Mouse (Mus musculus) lung, adult 2 months (tissue): ENCODE measurements at regions not wholly inside any gene's neighbourhood (a gene's known extent, or its start where the extent isn't known, plus 50 kb on each side); places are given as distances from the start of the nearest gene placed in this dataset.

ENCODE experiments used
- CTCF ChIP-seq: fragments of 200-500 bp; IDR thresholded peaks from 2 replicates; pipeline ENCODE4 v1.5.1; 2011; ENCODE audit warnings: mild to moderate bottlenecking, low read length, control low read depth; ENCODE audit not compliant: insufficient read depth
- POLR2A ChIP-seq: fragments of 200-500 bp; IDR thresholded peaks from 2 replicates; pipeline ENCODE4 v1.6.1; 2011; ENCODE audit warnings: low read depth, mild to moderate bottlenecking, control low read depth, low read length, borderline replicate concordance; ENCODE audit errors: extremely low read depth

DNA sequence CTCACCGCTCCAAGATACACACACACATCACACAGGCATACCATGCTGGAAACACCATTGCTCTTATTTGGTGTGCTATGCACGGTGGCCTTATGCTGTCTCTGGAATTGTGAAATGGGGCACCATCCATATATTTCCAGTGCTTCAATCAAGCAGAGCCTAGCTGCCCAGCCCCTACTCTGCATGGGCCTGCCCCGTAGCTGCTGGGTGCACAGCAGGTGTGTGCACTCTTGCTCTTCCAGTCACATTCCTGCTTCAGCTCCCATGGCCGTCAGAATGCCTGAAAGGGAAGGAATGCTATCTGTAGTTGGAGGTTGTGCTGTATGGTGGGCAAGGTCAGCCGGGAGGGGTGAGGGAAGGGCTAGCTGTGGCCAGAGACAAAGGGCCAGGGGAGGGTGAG is 144.6 kb downstream of the Efnb1 start:
- no peak for TF ChIP-seq POLR2A
- TF ChIP-seq CTCF = no peak
